In the genomic region with DNA sequence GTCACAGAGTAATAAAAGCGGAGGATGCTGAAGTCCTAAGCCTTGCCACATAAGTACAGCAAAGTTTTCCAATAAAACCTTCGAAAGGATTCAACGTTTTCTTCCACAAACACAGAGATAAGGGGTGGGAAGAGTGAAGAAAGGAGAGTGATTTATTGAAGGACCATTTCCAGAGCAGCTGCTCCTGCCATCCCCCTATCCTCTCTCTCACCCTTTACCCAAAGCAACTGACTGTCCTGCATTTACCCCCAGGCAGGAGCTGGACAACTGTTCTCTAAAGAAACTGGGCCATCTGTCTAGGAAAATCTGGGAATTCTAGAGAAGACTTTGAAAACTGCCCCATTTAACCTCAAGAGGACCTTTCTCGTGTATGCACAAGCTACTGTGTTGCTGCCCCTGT, we compare ENCODE assay signal across 8 mouse cellular contexts.
"Had no signal": no experiment of that assay in that cellular context is flagged by ENCODE, and none has a peak within 500 bp of the region (broad histone marks: within the 10 kb centered on the region; RNA-seq: fewer than 3 reads in every experiment).

No protein-coding gene starts in this region.

- H3K9me3 ChIP-seq: limb, embryonic 13.5 days; midbrain, embryonic 13.5 days had no signal

- H3K4me2 ChIP-seq: limb, embryonic 13.5 days; midbrain, embryonic 13.5 days had no signal

- DNase-seq: kidney, adult 18-20 months; kidney, postnatal 10 days; left cerebral cortex, postnatal 4 days; lung, adult 18-20 months; right cerebral cortex, postnatal 25 days had no signal

- H3K4me3 ChIP-seq: limb, embryonic 13.5 days; midbrain, embryonic 13.5 days had no signal

- H3K27ac ChIP-seq: limb, embryonic 13.5 days; liver, embryonic 14.5 days; midbrain, embryonic 13.5 days had no signal

- H3K9ac ChIP-seq: limb, embryonic 13.5 days; liver, embryonic 14.5 days; midbrain, embryonic 13.5 days had no signal

- H3K36me3 ChIP-seq: limb, embryonic 13.5 days; midbrain, embryonic 13.5 days had no signal

- H3K27me3 ChIP-seq: limb, embryonic 13.5 days; midbrain, embryonic 13.5 days had no signal

- H3K4me1 ChIP-seq: limb, embryonic 13.5 days; midbrain, embryonic 13.5 days had no signal

- ATAC-seq: midbrain, embryonic 13.5 days had no signal
